Mouse (Mus musculus) spleen, adult 10 weeks (tissue): ENCODE results near the gene Prl7c1. TPM values are rescaled to one million over a fixed set of nuclear protein-coding genes. Genes with fewer than 3 reads are reported as not detected.

Experiments used
- polyA plus RNA-seq: library from polyadenylated mRNA; stranded (reverse); fragments of 350-450 nt; fragmentation: Illumina TruSeq; extraction: RNeasy Lipid Tissue Mini Kit (QIAGEN cat#74804); gene quantifications from one replicate; pipeline ENCODE4 v1.2.3, GENCODE M21; 2015; ENCODE audit warnings: low replicate concordance; ENCODE audit not compliant: insufficient read depth

Prl7c1 gene
- not detected for polyA plus RNA-seq

GRCm38 (mm10) chr13:27780704-27781103 is at the start of gene Prl7c1:
Gene Prl7c1, minus strand, starts transcription at chr13:27780804.

GRCm38 (mm10) chr13:27801354-27801753 is 20.8 kb upstream of the Prl7c1 start, which contains the start of gene Prl2a1:
Gene Prl2a1, plus strand, starts transcription at chr13:27801654.

Other genes with a start within 250 kb of the Prl7c1 start
- not detected for gene Prl8a9, start 216.2 kb downstream of the Prl7c1 start, polyA plus RNA-seq
- gene Prl8a1, start 198.6 kb downstream of the Prl7c1 start, polyA plus RNA-seq: not detected
- not detected for gene Prl7b1, start 170.2 kb downstream of the Prl7c1 start, polyA plus RNA-seq
- not detected for gene Prl7a1, start 138.3 kb downstream of the Prl7c1 start, polyA plus RNA-seq
- gene Prl7a2, start 112.8 kb downstream of the Prl7c1 start, polyA plus RNA-seq: not detected
- gene Prl7d1, start 64.1 kb downstream of the Prl7c1 start, polyA plus RNA-seq: not detected
- gene Prl2a1, start 20.9 kb upstream of the Prl7c1 start, polyA plus RNA-seq: not detected
- not detected for gene Prl2c1, start 68.5 kb upstream of the Prl7c1 start, polyA plus RNA-seq
- not detected for gene Prl4a1, start 235.4 kb upstream of the Prl7c1 start, polyA plus RNA-seq